Mouse (Mus musculus): ENCODE data around the gene Slc25a39. TPM values are rescaled to one million over a fixed set of nuclear protein-coding genes. Genes with fewer than 3 reads are reported as not detected.

The Slc25a39 gene
- 215 and 216 TPM in 2 replicates for polyA plus RNA-seq (2014; fragmentation: Nextera tagmentation; extraction: Ambion mirVana)

DNA sequence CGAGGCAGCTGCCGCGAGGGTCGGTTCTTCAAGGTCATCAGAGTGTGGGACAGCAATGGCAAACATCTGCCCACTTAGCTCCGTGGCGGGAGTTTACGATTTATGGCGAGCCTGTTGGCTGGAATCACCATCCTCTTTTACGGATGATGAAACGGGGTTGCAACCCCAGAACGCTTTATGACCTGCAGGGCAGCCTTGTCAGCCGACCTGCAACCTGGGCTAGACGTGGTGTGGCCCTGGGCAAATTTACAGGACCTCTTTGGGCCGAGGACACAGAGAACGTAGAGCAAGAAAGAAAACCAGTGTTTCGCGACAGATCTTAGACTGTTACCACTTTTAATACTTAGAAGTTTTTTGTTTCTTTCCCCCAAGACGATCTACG, at the start of gene Slc25a39:
Gene Slc25a39 (minus strand): TSS at position 113 of the 382 bp plus-strand sequence.
- H3K4me2 ChIP-seq (replicated peaks; ENCODE audit: low read depth, low read length): peak within 1 kb of the TSS; percentile 82
- ATAC-seq (ENCODE audit: insufficient number of reproducible peaks, insufficient read depth, low FRiP score, low read depth): no peak
- H3K9ac ChIP-seq (replicated peaks; ENCODE audit: low read depth, low read length): peak within 1 kb of the TSS; percentile 70
- H3K9me3 ChIP-seq (ENCODE audit: control insufficient read depth, low read depth, low read length): no peaks in the 10 kb centered on the region
- peak within 1 kb of the TSS; percentile 94 for H3K27ac ChIP-seq (ENCODE audit: low read length)
- H3K36me3 ChIP-seq (ENCODE audit: control insufficient read depth, insufficient read depth, low read length): peaks cover 20% of the 10 kb centered on the region
- WGBS: under 1% methylated on average over 19 of the region's 19 CpGs
- H3K27me3 ChIP-seq (ENCODE audit: control insufficient read depth, insufficient read depth, low read length): no peaks in the 10 kb centered on the region
- peaks cover 17% of the 10 kb centered on the region for H3K4me1 ChIP-seq (ENCODE audit: control insufficient read depth, insufficient read depth, low read length)
- peak within 1 kb of the TSS; percentile 81 for H3K4me3 ChIP-seq (ENCODE audit: low read depth, low read length)

DNA sequence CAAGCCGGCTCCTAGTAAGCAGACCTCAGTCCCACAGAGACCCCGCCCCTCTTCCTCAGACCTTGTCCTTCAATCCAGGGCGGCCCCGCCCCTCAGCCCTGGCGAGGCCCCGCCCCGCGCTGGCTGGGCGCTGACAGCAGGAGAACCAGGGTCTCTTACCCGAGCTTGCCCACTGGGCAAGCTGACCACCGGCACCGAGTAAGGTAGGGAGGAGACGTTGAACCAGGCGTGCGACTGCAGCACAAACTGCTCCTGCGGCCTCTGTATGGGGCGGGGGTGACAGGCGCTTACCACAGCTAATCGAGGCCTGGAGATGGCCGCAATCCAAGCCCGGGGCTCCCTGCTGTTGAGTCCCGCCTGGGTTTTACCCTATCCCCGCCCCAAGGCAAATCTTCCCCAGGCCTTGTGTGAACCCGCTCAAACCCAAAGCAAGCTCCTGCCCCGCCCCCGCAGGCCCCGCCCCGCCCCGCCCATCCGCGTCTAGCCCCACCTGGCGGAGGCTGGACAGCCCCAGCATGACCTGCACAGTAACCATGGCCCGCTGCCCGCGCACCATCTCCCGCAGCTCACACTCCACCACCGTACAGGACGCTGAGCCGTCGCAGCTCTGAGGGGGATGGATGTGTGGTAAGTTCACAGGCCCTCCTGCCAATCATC, 48.1 kb upstream of the Slc25a39 start:
- Histone ChIP-seq H3K4me2 (replicated peaks; ENCODE audit: low read depth, low read length) (peak overlapping the region; percentile 87), H3K4me3 (ENCODE audit: low read depth, low read length) (peak overlapping the region; percentile 49), H3K27ac (ENCODE audit: low read length) (peak overlapping the region; percentile 66; the same call in 1 of the 2 replicates), H3K4me1 (ENCODE audit: control insufficient read depth, insufficient read depth, low read length) (peaks cover 13% of the 10 kb centered on the region; the same call in 1 of the 2 replicates), H3K36me3 (ENCODE audit: control insufficient read depth, insufficient read depth, low read length) (no peaks in the 10 kb centered on the region), H3K27me3 (ENCODE audit: control insufficient read depth, insufficient read depth, low read length) (no peaks in the 10 kb centered on the region), H3K9ac (replicated peaks; ENCODE audit: low read depth, low read length) (no peak overlapping the region; the same call in 1 of the 2 replicates), H3K9me3 (ENCODE audit: control insufficient read depth, low read depth, low read length) (no peaks in the 10 kb centered on the region)
- peak; percentile 86 for ATAC-seq (ENCODE audit: insufficient number of reproducible peaks, insufficient read depth, low FRiP score, low read depth)
- whole genome bisulfite sequencing: 0% methylated on average over 40 of the region's 40 CpGs

DNA sequence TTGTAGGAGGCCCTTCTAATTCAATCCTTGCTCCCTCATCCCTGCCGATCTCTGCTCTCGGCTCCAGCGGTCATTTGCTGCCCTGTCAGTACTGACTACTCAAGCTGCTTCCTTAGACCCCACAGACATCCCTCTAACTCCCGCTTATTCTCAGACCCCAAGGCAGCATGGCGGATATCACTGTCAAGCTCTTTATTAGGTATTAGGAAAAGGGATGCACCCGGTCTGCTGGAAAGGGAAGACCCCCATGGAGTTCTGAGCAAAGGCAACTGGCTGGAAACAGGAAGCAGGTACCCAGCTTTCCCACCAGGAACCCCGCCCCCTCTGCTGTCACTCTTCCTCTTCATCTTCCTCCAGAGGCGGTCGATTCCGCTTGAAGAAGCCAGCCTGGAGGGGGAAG, 45.4 kb upstream of the Slc25a39 start:
- Histone ChIP-seq H3K9ac (replicated peaks; ENCODE audit: low read depth, low read length) (no peak overlapping the region), H3K27ac (ENCODE audit: low read length) (no peak overlapping the region), H3K27me3 (ENCODE audit: control insufficient read depth, insufficient read depth, low read length) (no peaks in the 10 kb centered on the region), H3K4me1 (ENCODE audit: control insufficient read depth, insufficient read depth, low read length) (peaks cover 23% of the 10 kb centered on the region; the same call in 1 of the 2 replicates), H3K36me3 (ENCODE audit: control insufficient read depth, insufficient read depth, low read length) (no peaks in the 10 kb centered on the region), H3K4me2 (replicated peaks; ENCODE audit: low read depth, low read length) (no peak overlapping the region), H3K4me3 (ENCODE audit: low read depth, low read length) (no peak overlapping the region), H3K9me3 (ENCODE audit: control insufficient read depth, low read depth, low read length) (no peaks in the 10 kb centered on the region)
- WGBS: 18% methylated on average over 10 of the region's 10 CpGs
- ATAC-seq (ENCODE audit: insufficient number of reproducible peaks, insufficient read depth, low FRiP score, low read depth): no peak

DNA sequence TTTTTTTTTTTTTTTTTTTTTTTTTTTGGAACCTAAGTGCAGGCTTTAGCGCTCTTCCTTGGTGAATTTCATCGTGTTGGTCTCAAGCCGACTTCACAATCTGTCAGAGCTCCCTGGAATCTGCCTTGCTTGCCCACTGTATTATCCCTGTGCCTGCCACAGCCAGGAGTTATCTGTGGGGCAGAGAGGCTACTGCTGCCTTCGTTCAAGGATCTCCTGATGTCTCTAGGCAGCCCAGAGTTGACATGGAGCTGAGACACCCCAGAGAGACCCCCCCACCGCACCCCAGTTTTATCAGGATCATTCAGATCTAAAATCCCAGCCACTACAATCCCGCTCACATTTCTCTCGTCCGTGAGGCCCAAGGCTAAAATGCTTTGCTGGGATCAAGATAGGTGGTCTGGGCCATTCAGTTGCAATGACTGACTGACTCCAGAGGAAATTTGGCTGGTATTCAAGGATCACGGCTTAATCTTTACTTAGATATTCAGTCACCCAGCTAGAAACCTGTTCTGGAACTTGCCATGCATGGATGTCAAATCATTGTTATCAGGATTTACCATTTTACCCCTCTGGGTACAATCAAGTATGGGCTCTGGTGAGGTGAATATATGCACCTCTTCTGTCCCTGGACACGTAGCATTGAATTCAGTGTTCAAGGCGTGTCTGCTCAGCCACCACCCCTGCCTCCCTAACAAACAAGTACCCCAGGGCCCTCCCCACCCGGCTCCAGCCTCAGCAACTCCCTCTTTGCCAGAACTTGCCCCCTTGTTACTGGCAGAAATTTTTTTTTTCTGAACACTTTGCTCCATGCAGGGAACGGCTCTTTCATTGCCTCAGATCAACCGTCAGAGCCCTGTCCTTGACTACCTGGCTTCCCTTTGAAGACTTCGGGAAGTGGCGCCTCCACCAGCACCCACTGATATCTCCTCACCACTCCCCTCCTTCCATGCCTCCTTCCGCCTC, 41.6 kb upstream of the Slc25a39 start:
- Histone ChIP-seq H3K4me2 (replicated peaks; ENCODE audit: low read depth, low read length) (no peak overlapping the region; the same call in 1 of the 2 replicates), H3K27me3 (ENCODE audit: control insufficient read depth, insufficient read depth, low read length) (no peaks in the 10 kb centered on the region), H3K4me3 (ENCODE audit: low read depth, low read length) (no peak overlapping the region), H3K27ac (ENCODE audit: low read length) (peak overlapping the region; percentile 33; the same call in 1 of the 2 replicates), H3K36me3 (ENCODE audit: control insufficient read depth, insufficient read depth, low read length) (no peaks in the 10 kb centered on the region), H3K9ac (replicated peaks; ENCODE audit: low read depth, low read length) (no peak overlapping the region), H3K4me1 (ENCODE audit: control insufficient read depth, insufficient read depth, low read length) (peaks cover 36% of the 10 kb centered on the region), H3K9me3 (ENCODE audit: control insufficient read depth, low read depth, low read length) (no peaks in the 10 kb centered on the region)
- no peak for ATAC-seq (ENCODE audit: insufficient number of reproducible peaks, insufficient read depth, low FRiP score, low read depth)
- 40% methylated on average over 17 of the region's 17 CpGs for WGBS

DNA sequence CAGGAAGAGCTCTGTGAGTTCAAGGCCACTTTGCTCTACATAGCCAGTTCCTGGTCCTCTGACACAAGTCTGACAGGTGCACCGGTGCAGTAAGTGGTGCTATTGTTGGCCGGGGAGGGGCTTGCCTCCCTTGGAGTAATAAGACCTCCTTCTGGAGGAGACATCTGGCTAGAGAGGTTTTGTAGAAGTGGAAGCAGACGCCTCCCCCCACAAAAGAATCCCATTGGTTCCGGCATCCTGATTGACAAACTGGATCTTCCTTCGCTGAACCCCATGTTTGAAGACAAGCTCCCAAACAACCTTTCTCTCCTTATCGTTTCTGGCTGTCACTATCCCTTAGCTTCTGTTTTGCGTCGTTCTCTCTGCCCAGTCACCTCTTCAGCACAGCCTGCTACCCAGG, 40.6 kb upstream of the Slc25a39 start:
- Histone ChIP-seq H3K27me3 (ENCODE audit: control insufficient read depth, insufficient read depth, low read length) (no peaks in the 10 kb centered on the region), H3K36me3 (ENCODE audit: control insufficient read depth, insufficient read depth, low read length) (no peaks in the 10 kb centered on the region), H3K4me3 (ENCODE audit: low read depth, low read length) (no peak overlapping the region), H3K9ac (replicated peaks; ENCODE audit: low read depth, low read length) (no peak overlapping the region), H3K4me2 (replicated peaks; ENCODE audit: low read depth, low read length) (no peak overlapping the region), H3K4me1 (ENCODE audit: control insufficient read depth, insufficient read depth, low read length) (peaks cover 42% of the 10 kb centered on the region), H3K27ac (ENCODE audit: low read length) (peak overlapping the region; percentile 17; the same call in 1 of the 2 replicates), H3K9me3 (ENCODE audit: control insufficient read depth, low read depth, low read length) (no peaks in the 10 kb centered on the region)
- 20% methylated on average over 8 of the region's 8 CpGs for WGBS
- no peak for ATAC-seq (ENCODE audit: insufficient number of reproducible peaks, insufficient read depth, low FRiP score, low read depth)

DNA sequence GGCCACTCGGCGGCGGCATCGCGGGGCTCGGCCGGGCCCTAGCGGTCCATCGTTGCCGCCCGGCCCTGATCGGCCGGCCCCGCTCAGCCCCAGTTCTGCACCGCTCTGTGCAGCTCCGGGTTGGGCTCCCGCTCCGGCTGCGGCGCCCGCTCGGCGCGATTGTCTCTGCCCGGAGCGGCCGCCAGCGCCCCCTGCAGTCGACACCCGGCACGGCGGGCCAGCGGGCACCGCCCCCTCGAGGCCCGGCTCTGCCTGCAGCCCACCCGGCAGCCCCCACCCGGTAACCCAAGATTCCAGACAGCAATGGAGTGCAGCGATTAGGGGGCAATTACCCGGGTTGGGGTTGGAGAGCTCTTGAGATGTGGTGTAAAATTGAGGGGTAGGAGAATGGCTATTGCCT, 39.8 kb upstream of the Slc25a39 start, which contains the start of gene Fam171a2:
Gene Fam171a2 (minus strand): TSS at position 186 of the 400 bp plus-strand sequence.
- H3K36me3 ChIP-seq (ENCODE audit: control insufficient read depth, insufficient read depth, low read length): peaks cover 4% of the 10 kb centered on the region; the same call in 1 of the 2 replicates
- H3K4me1 ChIP-seq (ENCODE audit: control insufficient read depth, insufficient read depth, low read length): peaks cover 42% of the 10 kb centered on the region
- peak; percentile 54 for ATAC-seq (ENCODE audit: insufficient number of reproducible peaks, insufficient read depth, low FRiP score, low read depth)
- peak within 1 kb of the TSS; percentile 92 for H3K4me2 ChIP-seq (replicated peaks; ENCODE audit: low read depth, low read length)
- no peaks in the 10 kb centered on the region for H3K27me3 ChIP-seq (ENCODE audit: control insufficient read depth, insufficient read depth, low read length)
- WGBS: under 1% methylated on average over 40 of the region's 40 CpGs
- H3K27ac ChIP-seq (ENCODE audit: low read length): peak within 1 kb of the TSS; percentile 92
- no peaks in the 10 kb centered on the region for H3K9me3 ChIP-seq (ENCODE audit: control insufficient read depth, low read depth, low read length)
- peak within 1 kb of the TSS; percentile 96 for H3K4me3 ChIP-seq (ENCODE audit: low read depth, low read length)
- H3K9ac ChIP-seq (replicated peaks; ENCODE audit: low read depth, low read length): peak within 1 kb of the TSS; percentile 96

DNA sequence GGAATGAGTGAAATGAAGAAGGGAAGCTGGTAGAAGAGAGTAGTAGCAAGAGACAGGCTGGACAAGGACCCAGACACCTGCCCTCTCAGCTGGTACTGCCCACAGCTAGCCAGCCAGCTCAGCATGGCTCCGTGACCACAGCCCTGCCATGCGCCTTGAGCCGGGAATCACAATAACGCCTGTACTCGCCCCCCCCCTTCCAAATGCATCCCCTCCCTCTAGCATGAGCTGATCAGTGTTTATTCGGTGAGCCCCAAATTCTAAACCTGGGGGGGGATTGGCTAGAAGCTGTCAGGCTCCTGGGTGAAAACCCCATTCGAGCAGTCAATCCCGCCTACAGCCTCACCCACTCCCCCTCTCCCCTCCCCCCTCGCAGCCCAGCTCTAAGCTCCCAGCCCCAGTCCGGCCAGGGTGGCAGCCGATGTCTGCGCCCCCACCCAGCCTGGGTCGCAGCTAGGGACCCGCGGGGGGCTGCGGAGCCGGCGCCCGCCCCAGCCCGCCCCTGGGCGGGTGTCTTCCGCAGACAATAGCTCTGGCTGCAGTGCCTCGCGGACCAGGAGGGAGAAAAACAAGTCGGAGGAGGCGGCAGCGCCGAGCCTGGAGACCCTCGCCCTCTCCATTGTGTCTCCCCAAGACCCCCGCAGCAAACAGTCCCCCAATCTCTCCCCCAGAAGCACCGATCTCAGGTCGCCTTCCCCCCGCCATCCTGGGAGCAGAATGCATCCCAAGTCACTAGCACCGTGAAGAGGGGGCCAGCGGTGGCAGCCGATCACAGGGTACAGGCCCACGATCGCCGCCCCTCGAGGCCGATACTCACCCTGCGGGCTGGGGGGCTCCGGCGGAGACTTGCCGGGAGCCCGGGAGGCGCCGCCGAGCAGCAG, 39.1 kb upstream of the Slc25a39 start:
- H3K9me3 ChIP-seq (ENCODE audit: control insufficient read depth, low read depth, low read length): no peaks in the 10 kb centered on the region
- peak; percentile 7; the same call in 1 of the 2 replicates for ATAC-seq (ENCODE audit: insufficient number of reproducible peaks, insufficient read depth, low FRiP score, low read depth)
- peaks cover 9% of the 10 kb centered on the region for H3K36me3 ChIP-seq (ENCODE audit: control insufficient read depth, insufficient read depth, low read length)
- peak overlapping the region; percentile 96 for H3K9ac ChIP-seq (replicated peaks; ENCODE audit: low read depth, low read length)
- peak overlapping the region; percentile 92 for H3K4me2 ChIP-seq (replicated peaks; ENCODE audit: low read depth, low read length)
- no peaks in the 10 kb centered on the region for H3K27me3 ChIP-seq (ENCODE audit: control insufficient read depth, insufficient read depth, low read length)
- under 1% methylated on average over 48 of the region's 49 CpGs for WGBS
- peak overlapping the region; percentile 92 for H3K27ac ChIP-seq (ENCODE audit: low read length)
- peaks cover 42% of the 10 kb centered on the region for H3K4me1 ChIP-seq (ENCODE audit: control insufficient read depth, insufficient read depth, low read length)
- peak overlapping the region; percentile 96 for H3K4me3 ChIP-seq (ENCODE audit: low read depth, low read length)

Data from stomach, embryonic 14.5 days (tissue).